Mouse (Mus musculus): ENCODE measurements around the gene Myl4. TPM values are rescaled to one million over a fixed set of nuclear protein-coding genes. Genes with fewer than 3 reads are reported as not detected.
"Not testable (repeated sequence)": the region's sequence is repeated elsewhere in the genome, so short reads cannot be mapped to it uniquely, and the experiment has no call there.

Gene Myl4
- polyA plus RNA-seq (2014; fragmentation: Nextera tagmentation; extraction: Ambion mirVana) = 1.7 and 3.0 TPM in 2 replicates

DNA sequence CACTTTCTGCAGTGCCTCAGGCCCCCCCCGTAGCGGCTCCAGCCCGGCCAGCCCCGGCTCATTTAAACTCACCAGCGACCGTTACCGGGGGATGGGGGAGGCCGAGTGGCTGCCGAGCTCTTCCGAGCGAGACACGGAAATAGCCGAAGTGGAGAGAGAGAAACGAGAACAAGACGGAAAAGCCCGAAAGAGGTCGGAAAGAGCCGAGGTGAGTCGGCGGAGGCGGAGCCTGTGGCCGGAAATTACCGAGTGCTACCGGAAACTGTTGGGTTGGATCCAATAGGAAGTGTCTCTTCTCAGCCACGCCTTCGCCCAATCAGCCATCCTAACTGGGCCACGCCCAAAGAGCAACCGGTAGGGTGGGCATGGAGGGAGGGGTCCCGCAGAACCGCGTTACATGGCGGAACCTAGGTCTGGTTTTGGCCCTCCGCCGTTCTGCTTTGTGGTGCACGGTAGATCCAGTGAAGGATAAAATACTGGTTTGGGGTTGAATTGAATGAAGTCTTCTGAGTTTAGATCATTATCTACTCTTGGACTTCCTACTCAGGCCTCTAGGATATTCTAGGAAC, at the start of gene Myl4, which contains the start of gene Cdc27:
TSS of gene Myl4 (plus strand) at position 258 of the 569 bp plus-strand sequence.
TSS of gene Cdc27 (minus strand) at position 215 of the 569 bp plus-strand sequence.
- Histone ChIP-seq H3K9ac (ENCODE audit: low read length) (peak within 1 kb of the TSS; percentile 100), H3K36me3 (ENCODE audit: control insufficient read depth, insufficient read depth, low read length) (0 out of 2 replicates have a peak, but pooled peaks cover 3% of the 10 kb centered on the region), H3K9me3 (replicated peaks; ENCODE audit: control insufficient read depth, low read length) (no peaks in the 10 kb centered on the region), H3K27ac (ENCODE audit: low read depth, low read length) (peak within 1 kb of the TSS; percentile 83), H3K4me2 (ENCODE audit: low read length) (peak within 1 kb of the TSS; percentile 77), H3K4me1 (ENCODE audit: control insufficient read depth, insufficient read depth, low read length) (peaks cover 8% of the 10 kb centered on the region; the same call in 1 of the 2 replicates), H3K27me3 (replicated peaks; ENCODE audit: control insufficient read depth, insufficient read depth, low read length) (no peaks in the 10 kb centered on the region), H3K4me3 (ENCODE audit: low read depth, low read length) (peak within 1 kb of the TSS; percentile 95)
- 2% methylated on average over 35 of the region's 35 CpGs for WGBS
- peak; percentile 98 for ATAC-seq
- peak; percentile 99 for DNase-seq (ENCODE audit: low spot score)

DNA sequence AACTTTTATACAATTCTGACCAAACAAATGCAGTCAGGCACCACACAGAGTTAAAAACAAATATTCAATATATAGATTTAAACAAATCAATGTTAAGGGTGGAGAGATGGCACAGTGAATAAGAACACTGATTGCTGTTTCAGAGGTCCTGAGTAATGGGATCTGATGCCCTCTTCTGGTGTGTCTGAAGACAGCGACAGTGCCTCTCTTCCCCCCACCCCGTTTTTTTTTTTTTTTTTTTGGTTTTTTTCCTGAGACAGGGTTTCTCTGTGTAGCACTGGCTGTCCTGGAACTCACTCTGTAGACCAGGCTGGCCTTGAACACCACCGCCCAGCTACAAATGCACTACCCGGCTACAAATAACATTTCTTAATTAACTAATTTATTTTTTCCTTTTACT, 42.0 kb upstream of the Myl4 start:
- Histone ChIP-seq H3K27ac (ENCODE audit: low read depth, low read length) (no peak overlapping the region), H3K9ac (ENCODE audit: low read length) (no peak overlapping the region), H3K27me3 (replicated peaks; ENCODE audit: control insufficient read depth, insufficient read depth, low read length) (no peaks in the 10 kb centered on the region), H3K4me3 (ENCODE audit: low read depth, low read length) (no peak overlapping the region), H3K36me3 (ENCODE audit: control insufficient read depth, insufficient read depth, low read length) (peaks cover 85% of the 10 kb centered on the region), H3K4me2 (ENCODE audit: low read length) (no peak overlapping the region), H3K4me1 (ENCODE audit: control insufficient read depth, insufficient read depth, low read length) (no peaks in the 10 kb centered on the region), H3K9me3 (replicated peaks; ENCODE audit: control insufficient read depth, low read length) (no peaks in the 10 kb centered on the region)
- ATAC-seq (no peak), DNase-seq (ENCODE audit: low spot score) (no peak)
- WGBS = 84% methylated on average over 4 of the region's 4 CpGs

DNA sequence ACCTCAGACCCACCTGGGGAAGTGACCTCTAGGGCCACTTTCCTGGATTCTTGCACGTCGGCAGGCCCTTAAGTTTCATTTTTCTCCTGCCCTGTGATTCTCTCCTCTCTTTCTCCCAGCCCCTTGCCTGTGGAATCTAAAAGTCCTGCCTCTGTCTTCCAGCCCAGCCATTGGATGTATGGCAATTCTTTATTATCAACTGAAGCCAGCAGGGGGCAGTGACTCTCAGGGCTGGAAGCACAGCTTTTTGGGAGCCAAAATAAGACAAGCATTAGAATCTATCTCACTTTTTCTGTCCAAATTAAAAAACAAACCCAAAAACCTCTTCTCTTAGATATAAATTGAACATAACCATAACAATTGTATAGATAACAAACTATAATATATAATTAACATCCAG, 39.9 kb upstream of the Myl4 start:
- no peak overlapping the region for H3K4me3 ChIP-seq (ENCODE audit: low read depth, low read length)
- no peak overlapping the region for H3K9ac ChIP-seq (ENCODE audit: low read length)
- no peaks in the 10 kb centered on the region for H3K4me1 ChIP-seq (ENCODE audit: control insufficient read depth, insufficient read depth, low read length)
- WGBS = 80% methylated on average over 2 of the region's 2 CpGs
- ATAC-seq = no peak
- DNase-seq (ENCODE audit: low spot score) = peak; percentile 51
- H3K27me3 ChIP-seq (replicated peaks; ENCODE audit: control insufficient read depth, insufficient read depth, low read length) = no peaks in the 10 kb centered on the region
- H3K9me3 ChIP-seq (replicated peaks; ENCODE audit: control insufficient read depth, low read length) = no peaks in the 10 kb centered on the region
- H3K4me2 ChIP-seq (ENCODE audit: low read length) = no peak overlapping the region
- H3K36me3 ChIP-seq (ENCODE audit: control insufficient read depth, insufficient read depth, low read length) = peaks cover 89% of the 10 kb centered on the region
- H3K27ac ChIP-seq (ENCODE audit: low read depth, low read length) = no peak overlapping the region

DNA sequence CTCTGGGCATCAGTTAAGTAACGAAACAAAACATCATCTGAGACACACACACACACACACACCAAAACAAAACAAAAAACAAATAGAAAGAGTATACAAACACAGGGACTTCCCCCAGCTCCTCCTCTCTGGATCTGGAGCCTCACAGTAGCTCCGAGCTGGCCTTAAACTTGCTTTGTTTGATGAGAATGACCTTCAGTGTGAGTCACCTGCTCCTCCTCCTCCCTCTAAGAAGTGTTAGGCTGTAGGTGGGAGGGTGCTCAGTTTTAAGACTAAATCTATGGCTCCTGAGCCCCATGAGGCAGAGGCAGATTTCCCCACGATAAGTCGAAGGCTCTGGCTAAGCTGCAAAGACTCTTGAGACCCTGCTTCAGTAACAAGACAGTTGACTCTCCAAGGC, 38.0 kb upstream of the Myl4 start:
- Histone ChIP-seq H3K9ac (ENCODE audit: low read length) (no peak overlapping the region), H3K4me2 (ENCODE audit: low read length) (no peak overlapping the region), H3K9me3 (replicated peaks; ENCODE audit: control insufficient read depth, low read length) (no peaks in the 10 kb centered on the region), H3K4me3 (ENCODE audit: low read depth, low read length) (no peak overlapping the region), H3K27me3 (replicated peaks; ENCODE audit: control insufficient read depth, insufficient read depth, low read length) (no peaks in the 10 kb centered on the region), H3K36me3 (ENCODE audit: control insufficient read depth, insufficient read depth, low read length) (peaks cover 89% of the 10 kb centered on the region), H3K4me1 (ENCODE audit: control insufficient read depth, insufficient read depth, low read length) (no peaks in the 10 kb centered on the region), H3K27ac (ENCODE audit: low read depth, low read length) (no peak overlapping the region)
- 87% methylated on average over 4 of the region's 4 CpGs for WGBS
- DNase-seq (ENCODE audit: low spot score) (no peak), ATAC-seq (no peak)

DNA sequence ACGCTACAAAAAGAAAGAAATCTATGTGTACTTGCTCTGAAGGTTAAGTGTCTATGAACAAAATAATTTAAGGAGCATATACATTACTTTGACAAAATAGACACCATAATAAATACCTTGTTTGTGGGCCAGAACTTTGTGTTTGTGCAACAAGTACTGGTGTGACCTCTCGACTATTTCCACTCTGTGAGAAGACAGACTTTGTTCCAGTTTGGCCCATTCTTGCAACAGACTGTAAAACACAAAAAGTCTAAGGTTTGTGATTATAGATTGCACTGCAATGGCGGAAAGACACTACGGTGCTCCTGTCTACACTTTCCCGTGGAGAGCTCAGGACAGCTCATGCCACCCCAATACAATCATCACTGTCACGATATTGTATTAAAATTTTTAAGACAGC, 24.5 kb upstream of the Myl4 start:
- Histone ChIP-seq H3K4me2 (ENCODE audit: low read length) (no peak overlapping the region), H3K36me3 (ENCODE audit: control insufficient read depth, insufficient read depth, low read length) (peaks cover 83% of the 10 kb centered on the region), H3K27me3 (replicated peaks; ENCODE audit: control insufficient read depth, insufficient read depth, low read length) (no peaks in the 10 kb centered on the region), H3K27ac (ENCODE audit: low read depth, low read length) (no peak overlapping the region), H3K9me3 (replicated peaks; ENCODE audit: control insufficient read depth, low read length) (no peaks in the 10 kb centered on the region), H3K4me3 (ENCODE audit: low read depth, low read length) (no peak overlapping the region), H3K4me1 (ENCODE audit: control insufficient read depth, insufficient read depth, low read length) (no peaks in the 10 kb centered on the region), H3K9ac (ENCODE audit: low read length) (no peak overlapping the region)
- ATAC-seq (no peak), DNase-seq (ENCODE audit: low spot score) (no peak)
- WGBS = 96% methylated on average over 6 of the region's 6 CpGs

DNA sequence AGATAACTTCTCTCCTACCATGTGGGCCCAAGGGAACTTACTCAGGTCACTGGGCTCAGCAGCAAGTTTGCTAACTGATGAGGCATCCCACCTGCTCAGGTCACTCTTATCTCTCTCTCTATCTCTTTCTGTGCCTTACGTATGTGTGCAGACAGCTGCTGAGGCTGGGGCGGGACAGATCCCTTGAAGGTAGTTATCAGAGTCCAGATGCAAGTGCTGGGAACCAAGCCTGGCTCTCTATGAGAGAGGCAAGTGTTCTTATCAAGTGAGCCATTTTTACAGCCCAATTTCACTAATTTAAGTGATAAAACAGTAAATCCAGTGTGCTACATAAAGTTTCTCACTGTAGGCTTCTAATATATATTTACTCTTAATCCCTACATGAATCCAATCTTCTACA, 13.6 kb upstream of the Myl4 start:
- H3K9ac ChIP-seq (ENCODE audit: low read length) = no peak overlapping the region
- no peak for ATAC-seq

DNA sequence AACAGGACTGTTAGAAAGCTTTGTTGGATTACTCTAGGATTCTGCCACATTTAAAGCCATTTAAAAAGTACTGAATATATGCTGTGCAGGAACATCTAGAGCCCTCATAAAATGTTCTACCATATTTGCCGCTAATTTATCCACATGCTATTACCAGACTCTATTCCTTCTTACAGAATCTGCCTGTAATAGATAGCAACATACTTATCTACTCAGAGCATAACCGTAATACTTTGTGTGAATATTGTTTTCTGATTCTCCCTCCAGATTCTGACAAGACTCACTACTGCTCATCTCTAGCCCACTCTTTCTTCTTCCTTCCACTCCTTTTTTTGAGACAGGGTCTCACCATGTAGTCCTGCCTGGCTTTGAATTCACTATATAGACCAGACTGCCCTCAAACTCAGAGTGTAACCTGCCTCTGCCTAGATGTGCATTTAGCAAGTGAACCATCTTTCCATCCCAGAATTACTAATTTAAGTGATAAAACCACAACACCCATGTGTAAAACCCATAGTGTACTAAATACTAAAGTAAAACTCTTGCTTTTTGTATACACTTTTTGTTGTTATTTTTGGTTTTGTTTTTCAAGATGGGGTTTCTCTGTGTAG, 12.4 kb upstream of the Myl4 start:
- DNase-seq (ENCODE audit: low spot score) = no peak

More for the DNA sequence above, 13.6 kb upstream of the Myl4 start:
- no peak overlapping the region for H3K27ac ChIP-seq (ENCODE audit: low read depth, low read length)
- 88% methylated on average over 2 of the region's 2 CpGs for WGBS
- no peaks in the 10 kb centered on the region for H3K9me3 ChIP-seq (replicated peaks; ENCODE audit: control insufficient read depth, low read length)
- peaks cover 34% of the 10 kb centered on the region for H3K36me3 ChIP-seq (ENCODE audit: control insufficient read depth, insufficient read depth, low read length)
- H3K4me1 ChIP-seq (ENCODE audit: control insufficient read depth, insufficient read depth, low read length) = no peaks in the 10 kb centered on the region
- H3K4me2 ChIP-seq (ENCODE audit: low read length) = no peak overlapping the region
- H3K27me3 ChIP-seq (replicated peaks; ENCODE audit: control insufficient read depth, insufficient read depth, low read length) = no peaks in the 10 kb centered on the region
- H3K4me3 ChIP-seq (ENCODE audit: low read depth, low read length) = no peak overlapping the region
- no peak for DNase-seq (ENCODE audit: low spot score)

DNA sequence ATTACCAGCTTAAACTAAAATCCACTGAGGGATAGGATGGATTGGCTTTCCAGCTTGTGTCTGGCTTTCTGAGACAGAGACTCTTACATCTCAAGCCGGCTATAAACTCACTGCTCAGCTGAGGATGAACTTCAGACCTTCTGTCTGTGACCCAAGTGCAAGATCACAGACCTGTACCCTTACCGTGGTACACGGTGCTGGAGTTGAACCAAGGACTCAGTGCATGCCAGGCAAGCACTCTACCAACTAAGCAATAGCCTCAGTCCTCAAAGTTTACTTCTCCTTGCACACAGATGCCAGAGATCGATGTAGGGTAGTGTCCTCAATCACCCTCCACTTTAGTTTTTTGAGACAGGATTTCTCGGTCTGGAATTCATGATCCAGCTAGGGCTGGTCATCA, 10.7 kb upstream of the Myl4 start:
- no peak overlapping the region for H3K27ac ChIP-seq (ENCODE audit: low read depth, low read length)
- no peak overlapping the region for H3K4me3 ChIP-seq (ENCODE audit: low read depth, low read length)
- no peaks in the 10 kb centered on the region for H3K27me3 ChIP-seq (replicated peaks; ENCODE audit: control insufficient read depth, insufficient read depth, low read length)
- 0 out of 2 replicates have a peak, but pooled peaks cover 4% of the 10 kb centered on the region for H3K36me3 ChIP-seq (ENCODE audit: control insufficient read depth, insufficient read depth, low read length)
- H3K4me1 ChIP-seq (ENCODE audit: control insufficient read depth, insufficient read depth, low read length) = no peaks in the 10 kb centered on the region
- WGBS = 95% methylated on average over 5 of the region's 5 CpGs
- H3K9ac ChIP-seq (ENCODE audit: low read length) = no peak overlapping the region
- ATAC-seq (no peak), DNase-seq (ENCODE audit: low spot score) (no peak)
- no peak overlapping the region for H3K4me2 ChIP-seq (ENCODE audit: low read length)
- no peaks in the 10 kb centered on the region for H3K9me3 ChIP-seq (replicated peaks; ENCODE audit: control insufficient read depth, low read length)

More for the DNA sequence above, 12.4 kb upstream of the Myl4 start:
- H3K4me2 ChIP-seq (ENCODE audit: low read length) = no peak overlapping the region
- no peak overlapping the region for H3K4me3 ChIP-seq (ENCODE audit: low read depth, low read length)
- no peaks in the 10 kb centered on the region for H3K27me3 ChIP-seq (replicated peaks; ENCODE audit: control insufficient read depth, insufficient read depth, low read length)
- ATAC-seq = no peak
- no peak overlapping the region for H3K9ac ChIP-seq (ENCODE audit: low read length)
- H3K27ac ChIP-seq (ENCODE audit: low read depth, low read length) = no peak overlapping the region
- H3K9me3 ChIP-seq (replicated peaks; ENCODE audit: control insufficient read depth, low read length) = no peaks in the 10 kb centered on the region
- 94% methylated on average over 2 of the region's 2 CpGs for WGBS
- no peaks in the 10 kb centered on the region for H3K4me1 ChIP-seq (ENCODE audit: control insufficient read depth, insufficient read depth, low read length)
- peaks cover 21% of the 10 kb centered on the region for H3K36me3 ChIP-seq (ENCODE audit: control insufficient read depth, insufficient read depth, low read length)

DNA sequence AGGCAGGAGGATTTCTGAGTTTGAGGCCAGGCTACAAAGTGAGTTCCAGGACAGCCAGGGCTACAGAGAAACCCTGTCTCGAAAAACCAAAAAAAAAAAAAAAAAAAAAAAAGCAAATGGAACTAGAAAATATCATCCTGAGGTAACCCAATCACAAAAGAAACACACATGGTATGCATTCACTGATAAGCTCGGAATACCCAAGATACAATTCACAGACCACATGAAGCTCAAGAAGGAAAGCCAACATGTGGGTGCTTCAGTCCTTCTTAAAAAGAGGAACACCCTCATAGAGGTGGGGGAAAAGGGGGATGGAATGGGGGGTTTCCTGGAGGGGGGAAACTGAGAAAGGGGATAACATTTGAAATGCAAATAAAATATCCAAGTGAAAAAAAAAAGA, 7.1 kb upstream of the Myl4 start:
- not testable (repeated sequence) for DNase-seq (ENCODE audit: low spot score); H3K36me3 ChIP-seq (ENCODE audit: control insufficient read depth, insufficient read depth, low read length); H3K4me3 ChIP-seq (ENCODE audit: low read depth, low read length); H3K4me1 ChIP-seq (ENCODE audit: control insufficient read depth, insufficient read depth, low read length); H3K27me3 ChIP-seq (replicated peaks; ENCODE audit: control insufficient read depth, insufficient read depth, low read length); ATAC-seq; H3K27ac ChIP-seq (ENCODE audit: low read depth, low read length); H3K9ac ChIP-seq (ENCODE audit: low read length); H3K4me2 ChIP-seq (ENCODE audit: low read length); H3K9me3 ChIP-seq (replicated peaks; ENCODE audit: control insufficient read depth, low read length)
- WGBS = 87% methylated on average over 2 of the region's 2 CpGs
